Mouse (Mus musculus) heart, adult 8-10 months (tissue): ENCODE measurements around the gene Tmem171. TPM values are rescaled to one million over a fixed set of nuclear protein-coding genes. Genes with fewer than 3 reads are reported as not detected.

Experiments
- DNase-seq: peaks from one replicate; pipeline ENCODE4 v3.0.0; 2022; ENCODE audit warnings: low spot score
- total RNA-seq, 4 experiments: library from RNA; stranded (reverse); gene quantifications; 2 replicates each; pipeline ENCODE4 v1.2.4; 2022

Tmem171 gene
- total RNA-seq, 4 experiments from 2014 or later, result 3.5 to 8.8 (median 4.3) TPM

DNA sequence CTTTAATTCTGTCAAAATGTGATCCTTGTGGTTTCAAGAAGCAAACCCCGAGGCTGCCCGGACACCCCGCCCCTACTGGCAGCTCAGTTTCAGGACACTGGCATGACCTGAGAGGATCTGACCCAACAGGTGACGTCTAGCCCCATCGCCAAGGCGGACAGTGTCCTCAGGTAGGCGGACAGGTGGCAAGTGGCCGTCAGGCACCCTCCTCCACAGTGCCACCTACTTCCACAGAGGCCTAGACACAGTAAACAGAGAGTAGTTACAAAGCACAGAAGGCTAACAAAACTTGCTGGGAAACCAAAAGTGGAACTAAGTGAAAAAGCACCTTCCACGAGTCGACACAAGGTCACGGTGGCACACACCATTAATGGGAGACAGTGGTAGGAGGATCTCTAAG lies 1.3 kb downstream of the Tmem171 start:
- DNase-seq, result no peak

DNA sequence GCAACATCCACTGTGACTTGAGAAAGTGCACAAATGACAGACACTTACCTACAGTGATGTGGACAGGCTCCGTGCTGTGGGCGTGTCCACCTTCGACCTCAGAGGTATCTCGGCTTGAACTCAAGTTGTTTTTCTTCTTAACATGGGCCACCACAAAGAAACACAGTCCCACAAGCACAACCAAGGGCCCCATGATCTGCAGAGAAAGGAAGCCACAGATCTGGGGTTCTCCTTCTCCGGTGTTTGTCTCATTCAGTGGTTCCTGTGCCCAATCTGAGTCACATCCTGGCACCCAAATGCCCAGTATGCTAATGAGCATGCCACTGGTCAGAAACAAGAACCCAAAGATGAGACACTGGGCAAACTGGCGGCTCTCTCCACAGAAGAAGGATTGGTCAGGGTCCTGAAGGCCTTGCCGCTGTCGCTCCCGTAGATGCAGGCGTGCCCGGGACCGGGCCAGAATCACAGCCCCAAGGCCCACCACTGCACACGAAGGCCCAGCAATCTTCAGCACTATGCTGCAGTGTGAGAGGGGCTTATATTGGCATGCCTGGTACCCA lies 2.6 kb downstream of the Tmem171 start:
- DNase-seq, result no peak

DNA sequence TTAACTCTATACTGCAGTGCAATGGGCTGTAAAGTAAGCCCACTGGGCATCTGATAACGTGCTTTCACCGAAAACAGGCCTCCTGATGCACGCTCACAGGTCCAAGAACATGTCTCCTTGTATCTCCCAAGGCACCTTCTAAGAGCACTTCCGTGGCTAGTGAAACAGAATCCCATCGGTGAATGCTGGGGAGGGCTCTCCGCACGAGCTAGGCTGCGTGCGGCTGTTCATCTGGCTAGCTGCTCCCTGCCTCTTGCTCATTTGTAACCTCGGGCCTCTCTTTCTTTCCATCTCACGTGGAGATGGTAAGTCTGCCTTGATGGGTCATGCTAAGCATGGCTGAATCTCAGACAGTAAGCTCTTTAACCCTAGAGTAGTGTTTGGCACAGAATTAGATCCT lies 3.7 kb downstream of the Tmem171 start:
- DNase-seq, result no peak

DNA sequence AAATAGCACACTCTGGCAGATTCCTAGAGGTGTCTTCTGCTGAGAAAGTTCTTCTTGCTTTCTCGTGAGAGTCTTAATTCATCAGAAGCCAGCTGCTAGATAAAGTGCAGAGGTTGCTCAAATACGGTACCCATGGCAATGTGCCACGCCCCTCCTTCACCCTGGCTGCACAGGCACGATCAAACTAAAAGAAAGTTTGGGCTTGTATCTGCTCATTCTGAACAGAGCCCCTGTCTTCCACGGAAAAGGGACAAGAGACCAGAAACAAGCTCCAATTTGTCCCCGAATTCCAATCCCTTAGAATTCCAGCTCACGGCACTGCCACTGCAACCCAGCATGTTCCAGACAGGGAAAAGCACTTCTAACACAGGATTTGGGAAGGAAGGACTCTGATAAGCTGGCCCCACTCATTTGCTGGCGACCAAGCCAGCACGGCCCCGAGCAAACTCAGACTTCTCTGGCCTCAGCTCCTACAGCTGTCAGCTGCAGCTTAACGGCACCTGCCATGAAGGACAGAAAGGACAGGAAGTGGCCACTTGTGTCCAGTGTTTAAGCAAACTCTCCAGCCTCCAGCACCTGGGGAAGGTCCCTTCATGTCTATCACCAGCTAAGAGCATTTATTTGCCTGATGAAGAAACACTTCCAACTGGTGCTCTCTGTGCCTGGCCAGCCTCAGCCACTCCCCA lies 4.9 kb downstream of the Tmem171 start:
- no peak for DNase-seq

DNA sequence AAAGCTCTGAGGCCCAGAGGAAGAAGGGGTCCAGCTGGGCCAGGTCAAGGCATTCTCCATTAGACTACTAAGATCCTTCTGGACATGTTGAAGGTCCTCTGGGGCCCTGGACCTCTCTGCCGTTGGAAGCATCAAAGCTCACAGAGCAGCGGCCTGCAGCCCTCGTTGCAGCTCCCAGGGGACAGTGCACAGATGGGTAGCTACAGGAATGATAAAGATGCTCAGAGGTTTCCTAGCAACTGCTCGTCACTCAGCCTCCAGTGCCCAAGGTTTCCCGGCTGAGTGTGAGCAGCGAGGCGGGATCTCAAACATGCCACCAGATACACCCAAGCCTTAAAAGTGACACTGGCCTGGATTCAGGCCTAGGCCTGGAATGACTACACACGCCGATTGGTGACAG lies 6.7 kb downstream of the Tmem171 start:
- no peak for DNase-seq

DNA sequence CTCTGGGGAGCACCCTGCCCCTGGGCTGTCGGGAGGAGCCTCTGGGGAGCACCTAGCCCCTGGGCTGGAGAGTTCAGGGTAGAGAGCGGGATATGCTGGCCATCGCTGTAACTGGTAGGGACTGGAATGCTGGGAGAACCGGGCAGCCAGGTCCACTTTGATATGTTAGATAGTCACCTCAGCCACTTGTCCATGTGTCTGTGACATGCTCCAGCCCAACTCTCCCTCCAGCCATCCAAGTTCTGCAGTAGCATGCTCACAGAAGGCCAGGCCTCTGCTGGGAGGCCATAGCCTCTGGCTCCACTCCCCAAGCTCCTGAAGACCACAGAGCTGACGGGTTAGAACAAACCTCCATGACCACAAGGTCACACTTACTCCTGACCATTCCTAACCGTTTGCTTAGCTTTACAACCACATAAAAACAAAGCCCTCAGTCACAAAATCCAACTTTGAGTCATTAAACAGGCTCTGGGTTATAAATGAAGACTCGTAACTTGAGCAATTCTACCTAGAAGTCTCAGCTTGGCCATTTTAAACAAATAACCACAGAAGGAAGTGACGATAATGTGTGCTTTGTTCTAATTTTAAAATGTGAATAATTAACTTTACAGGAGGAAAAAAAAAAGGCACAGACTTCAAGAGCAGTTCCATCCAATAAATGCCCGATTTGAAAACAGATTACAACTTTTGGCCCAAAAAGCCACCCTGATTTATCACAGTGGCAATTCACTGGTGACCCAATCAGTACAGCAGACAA lies 10.3 kb downstream of the Tmem171 start:
- DNase-seq, result no peak

- no peak for DNase-seq
Observed at GRCm38 (mm10) chr13:98683412-98683811, 11.2 kb downstream of the Tmem171 start.

DNA sequence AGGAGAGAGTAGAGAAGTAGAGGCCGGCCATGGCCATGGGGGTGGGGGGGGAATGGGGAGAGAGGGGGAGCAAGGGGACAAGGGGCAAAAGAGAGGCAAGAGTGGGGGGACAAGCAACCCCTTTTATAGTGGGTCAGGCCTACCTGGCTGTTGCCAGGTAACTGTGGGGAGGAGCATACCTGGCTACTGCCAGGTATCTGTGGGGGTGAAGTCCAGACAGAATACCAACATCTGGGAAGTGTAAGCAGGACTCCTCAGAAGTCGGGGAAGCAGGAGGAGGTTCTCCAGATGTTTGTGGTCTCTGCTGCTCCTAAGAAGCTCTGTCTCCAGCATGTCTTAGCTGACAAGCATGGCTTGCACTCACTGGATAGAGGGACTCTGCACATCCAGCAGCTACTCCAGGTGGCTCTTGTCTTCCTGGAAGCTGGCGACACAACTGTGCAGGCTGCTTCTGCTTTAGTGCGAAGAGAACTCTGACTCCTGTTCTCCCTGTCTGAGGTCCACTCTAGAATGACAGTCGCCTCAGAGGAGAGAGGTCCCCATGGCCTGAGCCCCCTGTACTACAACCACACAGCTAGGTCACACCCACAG lies 14.1 kb downstream of the Tmem171 start:
- no peak for DNase-seq

DNA sequence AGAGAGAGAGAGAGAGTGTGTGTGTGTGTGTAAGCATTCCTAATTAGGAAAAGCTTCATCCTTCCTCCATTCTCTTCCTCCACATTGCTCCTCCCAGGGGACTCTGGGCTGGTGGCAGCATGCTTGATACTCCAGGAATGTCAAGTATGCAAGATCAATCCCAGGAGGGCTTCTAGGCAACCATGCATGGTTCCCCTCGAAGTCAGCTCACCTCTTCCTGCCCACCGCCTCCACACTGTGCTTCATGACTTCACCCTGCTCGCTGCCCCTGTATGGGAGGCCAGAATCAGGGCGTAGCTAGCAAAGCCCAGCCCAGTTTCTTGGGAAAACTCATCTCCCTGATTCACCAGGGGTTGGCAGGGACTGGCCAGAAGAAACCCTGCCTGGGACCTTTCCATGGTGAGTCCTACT lies 15.0 kb downstream of the Tmem171 start:
- DNase-seq, result no peak

DNA sequence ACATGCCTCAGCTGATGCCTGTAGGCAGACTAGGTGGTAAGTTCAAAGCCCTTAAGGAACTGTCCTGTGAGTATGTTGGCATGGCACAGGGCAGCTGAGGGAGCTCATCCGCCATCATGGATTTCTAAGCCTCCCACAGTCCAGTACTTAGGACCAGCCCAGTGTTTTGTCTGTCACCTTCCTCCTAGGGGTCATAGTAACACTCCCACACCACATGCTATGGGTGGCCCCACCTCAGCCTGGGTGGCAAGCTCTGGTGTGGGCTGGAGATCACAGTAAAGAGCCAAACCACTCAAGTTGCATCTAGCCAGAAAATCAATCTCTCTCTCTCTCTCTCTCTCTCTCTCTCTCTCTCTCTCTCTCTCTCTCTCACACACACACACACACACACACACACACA lies 15.4 kb downstream of the Tmem171 start:
- no peak for DNase-seq

DNA sequence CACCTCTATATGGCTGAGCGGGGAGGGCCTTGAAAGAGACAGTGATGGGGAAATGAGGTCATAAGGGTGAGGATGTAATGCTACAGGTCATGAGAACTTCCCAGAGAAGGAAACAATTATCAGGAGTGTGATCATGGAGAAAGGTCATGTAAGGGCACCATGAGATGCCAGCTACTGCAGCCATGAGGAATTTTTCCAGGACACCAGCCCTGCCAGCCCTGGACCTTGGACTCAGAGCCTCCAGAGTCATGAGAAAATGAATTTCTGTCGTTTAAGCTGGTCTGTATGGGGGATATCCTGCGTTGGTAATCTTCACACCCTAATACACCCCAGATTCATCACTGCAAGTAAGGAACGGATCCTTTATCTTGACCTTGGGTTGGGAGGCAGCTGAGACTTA lies 20.7 kb downstream of the Tmem171 start:
- DNase-seq, result no peak

DNA sequence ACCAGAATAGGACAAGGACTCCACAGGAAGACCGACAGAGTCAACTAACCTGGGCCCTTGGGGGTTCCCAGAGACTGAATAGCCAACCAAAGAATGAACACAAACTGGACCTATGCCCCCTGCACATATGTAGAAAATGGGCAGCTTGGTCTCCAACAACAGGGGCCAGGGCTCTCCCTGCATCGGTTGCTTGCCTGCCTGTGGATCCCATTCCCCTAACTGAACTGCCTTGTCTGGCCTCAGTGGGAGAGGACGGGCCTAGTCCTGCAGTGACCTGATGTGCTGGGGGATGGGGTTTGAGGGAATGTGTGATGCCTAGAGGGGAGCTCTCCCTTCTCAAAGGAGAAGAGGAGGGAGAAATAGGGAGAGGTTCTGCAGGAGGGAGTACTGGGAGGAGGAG lies 25.3 kb downstream of the Tmem171 start:
- DNase-seq, result no peak

- DNase-seq, result peak; percentile 24
Observed at GRCm38 (mm10) chr13:98667316-98667715, 27.3 kb downstream of the Tmem171 start.

DNA sequence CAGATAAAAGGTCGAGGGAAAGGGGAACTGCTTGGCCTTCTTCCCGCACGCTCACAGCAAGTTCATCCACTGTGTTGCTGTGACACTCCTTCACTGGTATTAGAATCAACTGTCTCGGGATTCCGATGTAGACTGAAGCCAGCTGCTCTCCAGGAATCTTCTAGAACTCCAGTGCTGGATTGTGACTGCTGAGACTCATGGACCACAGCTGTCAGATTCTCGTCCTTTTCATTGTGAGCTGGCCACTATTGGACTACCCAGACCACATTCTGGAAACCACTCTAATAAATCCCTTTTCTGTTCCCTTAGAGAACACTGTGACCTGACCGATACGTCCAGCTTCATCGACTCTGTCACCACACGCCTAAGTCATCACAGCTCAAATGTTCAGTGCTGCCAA lies 29.4 kb downstream of the Tmem171 start:
- peak; percentile 39 for DNase-seq

GRCm38 (mm10) chr13:98662173-98662675 lies 32.4 kb downstream of the Tmem171 start:
- DNase-seq, result no peak

- DNase-seq, result no peak
Observed at GRCm38 (mm10) chr13:98656034-98656471, 38.6 kb downstream of the Tmem171 start.

- no peak for DNase-seq
Observed at GRCm38 (mm10) chr13:98655346-98655745, 39.3 kb downstream of the Tmem171 start.

- DNase-seq, result peak; percentile 62
Observed at GRCm38 (mm10) chr13:98654129-98654939, 40.3 kb downstream of the Tmem171 start.

GRCm38 (mm10) chr13:98652194-98652593 lies 42.4 kb downstream of the Tmem171 start:
- no peak for DNase-seq

GRCm38 (mm10) chr13:98651228-98651977 lies 43.2 kb downstream of the Tmem171 start:
- DNase-seq, result no peak
